ENCODE assay signal across 9 mouse cellular contexts in the genomic region with DNA sequence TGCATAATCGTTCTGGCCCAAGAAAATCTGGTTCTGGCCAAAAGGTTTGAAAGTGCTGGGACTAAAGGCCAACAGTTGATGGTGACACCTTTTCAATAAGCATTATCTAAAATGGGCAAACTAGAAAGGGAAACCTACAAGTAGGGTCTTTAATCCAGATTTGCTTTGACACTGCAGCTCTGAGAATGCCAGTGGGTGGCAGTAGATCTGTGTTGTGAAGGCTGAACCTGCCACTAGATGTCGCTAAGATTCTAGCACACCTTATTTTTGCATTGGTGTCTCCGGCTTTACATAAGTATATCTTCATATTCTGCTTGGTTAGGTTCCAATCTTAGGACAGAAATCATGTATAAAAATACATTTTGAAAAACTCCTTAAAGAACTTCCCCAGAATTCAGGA. TPM values are rescaled to one million over a fixed set of nuclear protein-coding genes. Genes with fewer than 3 reads are reported as not detected.
DNase-seq lines count a peak whose midpoint lies in the region; ATAC-seq and TF ChIP-seq lines count a peak whose summit lies in the region.
"Had no signal": no experiment of that assay in that cellular context is flagged by ENCODE, and none has a peak within 500 bp of the region (broad histone marks: within the 10 kb centered on the region; RNA-seq: fewer than 3 reads in every experiment).

No protein-coding gene starts in this region.

- no peak for ATAC-seq in forebrain, embryonic 11.5 days (replicated peaks; ENCODE audit: low FRiP score)
- peak; percentile 65 to 85 for ATAC-seq in hematopoietic stem cell, adult 5-6 weeks (replicated peaks in 1 of 2; ENCODE audit: insufficient read depth in 1 of 2, low FRiP score in 2 of 2, low TSS enrichment in 1 of 2, low read depth in 1 of 2, poor library complexity in 2 of 2, severe bottlenecking in 2 of 2)
- ATAC-seq in megakaryocyte, adult 5-6 weeks (ENCODE audit: poor library complexity, severe bottlenecking): peak; percentile 94

- WGBS in forebrain, embryonic 11.5 days: 41% methylated on average over 3 of the region's 3 CpGs

- H3K9me3 ChIP-seq in forebrain, embryonic 11.5 days (ENCODE audit: control insufficient read depth, low read length): no peaks in the 10 kb centered on the region
- H3K9me3 ChIP-seq: liver, embryonic 15.5 days had no signal

- peak; percentile 85; the same call in 1 of the 2 replicates for TF ChIP-seq CTCF in brain, embryonic 14.5 days (IDR thresholded peaks at IDR 0.05; ENCODE audit: borderline replicate concordance, extremely low read depth, insufficient read depth, insufficient read length)

- H3K9ac ChIP-seq in forebrain, embryonic 11.5 days (ENCODE audit: low read length): no peak overlapping the region
- H3K9ac ChIP-seq: liver, embryonic 15.5 days had no signal

- H3K4me1 ChIP-seq in forebrain, embryonic 11.5 days (replicated peaks; ENCODE audit: control insufficient read depth, insufficient read depth, low read length): no peaks in the 10 kb centered on the region

- no peak overlapping the region for H3K4me3 ChIP-seq in forebrain, embryonic 11.5 days (ENCODE audit: low read depth, low read length)
- H3K4me3 ChIP-seq: liver, embryonic 15.5 days had no signal

- H3K27ac ChIP-seq in forebrain, embryonic 11.5 days (ENCODE audit: low read depth, low read length): no peak overlapping the region
- H3K27ac ChIP-seq: liver, embryonic 15.5 days had no signal

- TF ChIP-seq POLR2A in brain, embryonic 14.5 days (IDR thresholded peaks at IDR 0.05; ENCODE audit: borderline replicate concordance, extremely low read depth, insufficient read depth, insufficient read length, poor library complexity, severe bottlenecking): no peak

- no peaks in the 10 kb centered on the region for H3K27me3 ChIP-seq in forebrain, embryonic 11.5 days (ENCODE audit: control insufficient read depth, insufficient read depth, low read length)
- H3K27me3 ChIP-seq: liver, embryonic 15.5 days had no signal

- no peaks in the 10 kb centered on the region for H3K36me3 ChIP-seq in forebrain, embryonic 11.5 days (ENCODE audit: control insufficient read depth, insufficient read depth, low read length)

- no peak overlapping the region for H3K4me2 ChIP-seq in forebrain, embryonic 11.5 days (ENCODE audit: low read depth, low read length, severe bottlenecking)
- H3K4me2 ChIP-seq: liver, embryonic 15.5 days had no signal

- peak; percentile 60 for DNase-seq in adrenal gland, adult 2 months
- no peak for DNase-seq in adrenal gland, adult 8-10 months
- DNase-seq in brain, embryonic 14.5 days (ENCODE audit: low read depth): peak; percentile 90
- peak; percentile 64 for DNase-seq in forebrain, embryonic 11.5 days (ENCODE audit: low spot score)
- peak; percentile 67 to 88 for DNase-seq in layer of hippocampus, postnatal 14 days (ENCODE audit: low spot score in 2 of 2)
- DNase-seq in right cerebral cortex, postnatal 10 days (ENCODE audit: low spot score in 2 of 2): peak; percentile 86 to 87

RNA-seq across cellular contexts. Expression of gene Arpp19, which starts 12.6 kb away (rescaled TPM):
- total RNA-seq in adrenal gland, adult 2 months (2021): 100 to 1,000 TPM; 301 to 321 TPM
- polyA plus RNA-seq in adrenal gland, adult 2 months (2012; rRNA removed): 5.1 and 5.5 TPM in 2 replicates
- 100 to 1,000 TPM; 195 to 332 (median 231) TPM for total RNA-seq in adrenal gland, adult 8-10 months (2022)
- 82.1 and 94.9 TPM in 2 replicates for polyA plus RNA-seq in brain, embryonic 14.5 days (2012; rRNA removed)
- 328 and 333 TPM in 2 replicates for polyA plus RNA-seq in forebrain, embryonic 11.5 days (2014; fragmentation: Nextera tagmentation; extraction: Ambion mirVana)
- 98.1 and 107 TPM in 2 replicates for total RNA-seq in hematopoietic stem cell, adult 5-6 weeks (2017)
- 100 to 1,000 TPM; 162 TPM for total RNA-seq in layer of hippocampus, postnatal 14 days (2021)
- total RNA-seq in megakaryocyte, adult 5-6 weeks (2015): 134 and 149 TPM in 2 replicates
- total RNA-seq in megakaryocyte, adult 5-6 weeks (2017): 114 and 153 TPM in 2 replicates

RNA-seq across cellular contexts. Expression of gene Myo5a, which starts 20.8 kb away (rescaled TPM):
- 10 to 100 TPM; 45.4 to 45.6 TPM for total RNA-seq in adrenal gland, adult 2 months (2021)
- polyA plus RNA-seq in adrenal gland, adult 2 months (2012; rRNA removed): 3.7 and 3.8 TPM in 2 replicates
- 10 to 100 TPM; 39.8 to 90.4 (median 58.0) TPM for total RNA-seq in adrenal gland, adult 8-10 months (2022)
- polyA plus RNA-seq in brain, embryonic 14.5 days (2012; rRNA removed): 37.3 and 62.0 TPM in 2 replicates
- polyA plus RNA-seq in forebrain, embryonic 11.5 days (2014; fragmentation: Nextera tagmentation; extraction: Ambion mirVana): 38.0 and 41.5 TPM in 2 replicates
- 137 and 162 TPM in 2 replicates for total RNA-seq in hematopoietic stem cell, adult 5-6 weeks (2017)
- 100 to 1,000 TPM; 190 to 199 TPM for total RNA-seq in layer of hippocampus, postnatal 14 days (2021)
- 119 and 122 TPM in 2 replicates for total RNA-seq in megakaryocyte, adult 5-6 weeks (2015)
- total RNA-seq in megakaryocyte, adult 5-6 weeks (2017): 168 and 226 TPM in 2 replicates
